Mouse (Mus musculus): Measurements from ENCODE around the gene Gpi1. TPM values are rescaled to one million over a fixed set of nuclear protein-coding genes. Genes with fewer than 3 reads are reported as not detected.

Gpi1 gene
- polyA plus RNA-seq, 1 experiment from 2014 or later = 291 TPM

DNA sequence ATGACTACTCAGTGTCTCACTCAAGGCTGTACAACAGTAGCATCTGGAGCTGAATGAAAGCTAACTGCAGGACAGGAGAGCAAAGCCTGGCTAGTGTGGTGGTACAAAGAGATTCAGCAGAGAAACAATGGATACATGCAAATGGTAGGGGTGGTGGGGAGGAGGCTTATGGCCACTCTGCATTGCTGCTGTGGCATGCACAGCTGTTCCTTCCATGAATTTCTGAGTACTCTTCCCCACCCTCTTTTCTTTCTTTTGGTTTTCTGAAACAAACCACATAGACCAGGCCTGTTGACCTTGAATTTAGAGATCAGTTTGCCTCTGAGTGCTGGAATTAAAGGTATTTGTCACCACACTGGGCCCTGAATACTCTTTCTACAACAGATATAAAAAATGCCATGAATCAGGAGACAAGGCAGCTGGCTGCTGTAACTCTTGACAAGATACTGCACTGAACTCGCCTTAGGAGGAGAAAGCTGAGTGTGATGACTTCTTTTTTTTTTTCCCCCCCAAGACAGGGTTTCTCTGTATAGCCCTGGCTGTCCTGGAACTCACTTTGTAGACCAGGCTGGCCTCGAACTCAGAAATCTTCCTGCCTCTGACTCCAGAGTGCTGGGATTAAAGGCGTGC lies 16.8 kb upstream of the Gpi1 start:
- DNase-seq (ENCODE audit: low spot score) = no peak
- no peaks in the 10 kb centered on the region for H3K4me1 ChIP-seq
- H3K36me3 ChIP-seq = peaks cover 69% of the 10 kb centered on the region
- no peaks in the 10 kb centered on the region for H3K27me3 ChIP-seq (ENCODE audit: low read depth, poor library complexity, severe bottlenecking)
- WGBS = 93% methylated on average over 3 of the region's 3 CpGs
- no peak overlapping the region for H3K27ac ChIP-seq
- no peak overlapping the region for H3K4me3 ChIP-seq
- H3K9me3 ChIP-seq (replicated peaks) = no peaks in the 10 kb centered on the region

DNA sequence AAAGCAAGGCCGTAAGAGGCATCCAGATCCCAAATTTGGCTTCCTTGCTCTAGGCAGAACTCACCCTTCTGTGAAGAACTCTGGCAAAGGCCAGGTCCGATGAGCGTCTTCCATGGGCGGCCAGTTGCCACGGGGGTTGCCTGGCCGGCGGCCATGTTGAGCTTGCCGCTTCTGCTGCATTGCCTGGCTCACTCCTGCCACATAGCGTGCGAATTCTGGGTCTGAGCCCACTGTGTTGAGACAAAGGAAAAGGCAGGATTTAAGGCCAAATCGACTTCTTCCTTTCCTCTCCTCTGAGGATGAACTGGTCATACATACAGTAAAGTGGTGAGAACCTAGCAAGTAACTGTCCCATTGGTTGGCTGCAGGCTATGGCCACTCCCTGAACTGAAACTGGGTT lies 12.0 kb upstream of the Gpi1 start:
- no peak overlapping the region for H3K4me3 ChIP-seq
- 94% methylated on average over 11 of the region's 11 CpGs for WGBS
- H3K27me3 ChIP-seq (ENCODE audit: low read depth, poor library complexity, severe bottlenecking) = no peaks in the 10 kb centered on the region
- no peaks in the 10 kb centered on the region for H3K9me3 ChIP-seq (replicated peaks)
- H3K36me3 ChIP-seq = peaks cover 81% of the 10 kb centered on the region
- DNase-seq (ENCODE audit: low spot score) = no peak
- no peak overlapping the region for H3K27ac ChIP-seq
- no peaks in the 10 kb centered on the region for H3K4me1 ChIP-seq

DNA sequence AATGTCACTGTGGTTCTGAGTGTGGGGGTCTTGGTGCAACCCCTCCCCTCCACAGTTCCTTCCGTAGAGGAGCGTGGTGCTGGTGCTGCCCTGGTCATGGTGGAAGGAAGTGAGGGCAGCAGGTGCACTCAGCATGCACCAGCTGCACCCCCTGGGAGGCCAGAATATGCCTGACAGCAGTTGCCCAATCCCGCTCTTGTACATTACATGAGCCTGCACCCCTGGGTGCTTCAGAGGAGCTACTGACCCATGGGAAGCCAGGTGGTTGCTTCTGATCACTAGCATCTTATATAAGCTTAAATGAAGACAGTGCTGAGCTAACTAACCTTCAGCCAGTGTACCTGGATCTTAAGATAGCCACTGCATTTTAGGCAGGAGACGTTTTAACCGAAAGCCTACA lies 8.0 kb upstream of the Gpi1 start:
- Histone ChIP-seq H3K36me3 (peaks cover 60% of the 10 kb centered on the region), H3K4me3 (no peak overlapping the region), H3K27ac (no peak overlapping the region), H3K27me3 (ENCODE audit: low read depth, poor library complexity, severe bottlenecking) (no peaks in the 10 kb centered on the region), H3K4me1 (peaks cover 13% of the 10 kb centered on the region), H3K9me3 (replicated peaks) (no peaks in the 10 kb centered on the region)
- WGBS = 94% methylated on average over 5 of the region's 5 CpGs
- no peak for DNase-seq (ENCODE audit: low spot score)

DNA sequence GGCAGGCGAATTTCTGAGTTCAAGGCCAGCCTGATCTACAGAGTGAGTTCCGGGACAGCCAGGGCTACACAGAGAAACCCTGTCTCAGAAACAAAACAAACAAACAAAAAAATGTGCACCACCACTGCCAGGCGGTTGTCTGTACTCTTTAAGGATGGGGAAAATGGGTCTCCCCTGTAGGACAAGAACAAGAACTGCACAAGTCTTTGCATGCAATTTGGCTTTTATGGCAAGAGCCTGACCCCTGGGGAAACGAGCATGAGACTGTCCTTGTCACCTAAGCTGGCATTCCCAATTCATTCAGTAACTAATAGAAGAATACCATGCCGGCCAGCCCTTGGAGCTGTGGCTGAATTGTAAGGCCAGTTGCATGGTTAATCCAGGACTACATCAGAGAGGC lies 5.5 kb upstream of the Gpi1 start:
- H3K9me3 ChIP-seq (replicated peaks) = no peaks in the 10 kb centered on the region
- 78% methylated on average over 5 of the region's 5 CpGs for WGBS
- H3K4me3 ChIP-seq = no peak overlapping the region
- no peak for DNase-seq (ENCODE audit: low spot score)
- H3K36me3 ChIP-seq = peaks cover 44% of the 10 kb centered on the region
- H3K4me1 ChIP-seq = peaks cover 17% of the 10 kb centered on the region
- no peak overlapping the region for H3K27ac ChIP-seq
- H3K27me3 ChIP-seq (ENCODE audit: low read depth, poor library complexity, severe bottlenecking) = no peaks in the 10 kb centered on the region

DNA sequence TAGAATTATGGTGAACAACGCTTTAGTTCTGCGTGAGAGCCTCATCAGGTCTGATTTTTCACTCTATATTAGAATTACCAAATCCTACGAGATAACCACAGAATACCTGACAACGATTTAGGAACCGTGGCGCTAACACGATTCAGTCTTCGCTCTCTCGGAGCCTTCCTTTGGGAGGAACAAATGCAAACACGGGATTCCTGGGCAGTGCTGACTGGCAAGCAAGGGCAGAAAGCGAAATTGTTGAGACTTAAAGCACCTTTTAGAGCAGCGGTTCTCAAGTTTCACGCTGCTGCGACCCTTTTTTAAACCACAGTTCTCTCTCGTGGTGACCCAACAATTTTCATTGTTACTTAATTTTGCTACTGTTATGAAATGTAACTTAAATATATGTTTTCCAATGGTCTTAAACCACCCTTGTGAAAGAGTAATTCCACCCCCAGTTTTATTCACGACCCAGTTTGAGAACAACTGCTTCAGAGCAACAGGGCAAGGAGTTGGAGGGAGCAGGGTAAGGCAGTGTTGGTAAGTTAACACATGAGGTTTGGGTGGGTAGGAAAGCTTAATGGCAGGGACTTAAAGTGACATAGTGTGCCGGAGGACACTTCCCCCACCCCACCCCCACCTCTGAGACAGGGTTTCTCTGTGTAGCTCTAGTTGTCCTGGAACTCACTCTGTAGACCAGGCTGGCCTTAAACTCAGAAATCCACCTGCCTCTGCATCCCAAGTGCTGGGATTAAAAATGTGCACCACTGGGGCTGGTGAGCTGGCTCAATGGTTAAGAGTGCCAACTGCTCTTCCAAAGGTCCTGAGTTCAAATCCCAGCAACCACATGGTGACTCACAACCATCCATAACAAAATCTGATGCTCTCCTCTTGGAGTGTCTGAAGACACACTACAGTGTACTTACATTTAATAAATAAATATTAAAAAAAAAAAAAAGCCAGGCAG lies 4.8 kb upstream of the Gpi1 start:
- Histone ChIP-seq H3K4me3 (peak overlapping the region; percentile 56), H3K4me1 (peaks cover 20% of the 10 kb centered on the region), H3K36me3 (peaks cover 37% of the 10 kb centered on the region), H3K27ac (peak overlapping the region; percentile 89), H3K27me3 (ENCODE audit: low read depth, poor library complexity, severe bottlenecking) (no peaks in the 10 kb centered on the region), H3K9me3 (replicated peaks) (no peaks in the 10 kb centered on the region)
- peak; percentile 42 for DNase-seq (ENCODE audit: low spot score)
- WGBS = 4% methylated on average over 17 of the region's 17 CpGs

DNA sequence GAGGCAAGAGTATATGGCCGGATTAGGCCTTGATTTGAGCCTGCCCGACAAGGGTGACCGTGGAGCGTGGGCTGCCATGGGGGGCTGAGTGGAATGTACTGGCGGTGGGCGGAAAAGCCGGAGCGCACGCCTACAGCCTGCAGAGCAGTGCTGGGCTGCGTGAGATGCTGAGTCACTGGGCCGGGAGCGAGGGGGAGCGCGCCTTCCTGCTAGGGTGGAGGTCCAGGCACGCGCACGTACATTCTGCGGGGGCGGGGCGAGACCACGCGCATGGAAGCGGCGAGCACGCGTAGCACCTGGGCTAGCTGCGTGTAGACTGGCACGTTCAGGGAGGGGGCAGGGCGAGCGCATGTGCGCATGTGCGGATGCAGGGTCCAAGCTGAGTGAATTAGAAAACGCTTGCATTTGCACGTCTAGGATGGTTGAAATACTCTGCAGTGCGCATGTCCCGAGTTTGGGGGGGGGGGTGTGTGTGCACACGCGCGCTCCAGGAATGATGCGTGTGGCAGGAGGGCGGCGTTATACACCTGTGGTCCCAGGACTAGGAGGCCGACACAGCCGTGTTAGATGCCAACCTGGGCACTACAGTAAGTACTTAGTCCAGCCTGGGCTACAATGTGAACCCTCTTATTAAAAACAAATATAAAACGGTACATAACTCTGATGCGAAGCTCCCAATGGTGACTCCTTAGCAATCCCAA lies 3.9 kb upstream of the Gpi1 start:
- Histone ChIP-seq H3K9me3 (replicated peaks) (no peaks in the 10 kb centered on the region), H3K27me3 (ENCODE audit: low read depth, poor library complexity, severe bottlenecking) (no peaks in the 10 kb centered on the region)

DNA sequence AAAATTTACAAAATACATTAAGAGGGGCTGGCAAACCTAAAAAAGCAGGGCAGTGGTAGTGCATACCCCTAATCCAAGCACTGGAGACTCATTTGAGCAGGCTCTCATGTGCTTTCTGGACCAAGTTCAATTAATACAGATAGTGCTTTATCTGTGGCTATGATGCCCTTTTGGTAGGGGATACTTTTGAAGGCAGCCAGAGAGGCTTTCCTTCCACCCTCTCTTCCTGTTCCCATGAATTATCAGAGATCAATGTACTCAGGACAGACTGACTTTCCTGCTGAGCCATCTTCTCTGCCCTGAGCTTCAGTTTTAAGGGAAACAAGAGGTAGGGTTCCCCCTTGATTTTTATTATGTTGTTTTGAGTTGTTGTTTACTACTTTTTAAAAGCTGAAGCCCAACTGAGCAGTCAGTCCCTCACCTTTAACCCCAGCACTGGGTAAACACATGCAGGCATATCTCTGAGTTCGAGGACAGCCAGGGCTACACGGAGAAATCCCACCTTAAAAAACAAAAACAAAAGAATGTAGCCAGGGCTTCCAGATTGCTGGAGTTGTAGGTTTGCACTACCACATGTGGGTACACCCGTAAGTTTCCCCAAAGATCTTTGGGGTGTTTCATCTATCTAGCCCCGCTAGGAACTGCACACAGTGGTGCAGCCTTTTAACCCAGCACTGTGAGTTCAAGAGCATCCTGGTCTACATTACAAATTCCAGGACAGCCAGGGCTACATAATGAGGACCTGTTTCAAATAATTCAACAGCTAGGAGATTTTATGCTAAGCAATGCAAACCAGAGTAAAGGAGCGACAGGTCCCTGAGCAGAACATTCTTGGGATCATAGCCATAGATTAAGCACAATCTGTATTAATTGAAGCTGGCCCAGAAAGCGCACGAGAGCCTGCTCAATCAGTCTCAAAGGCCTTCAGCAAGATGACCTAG lies 2.9 kb upstream of the Gpi1 start:
- peak overlapping the region; percentile 89 for H3K27ac ChIP-seq
- H3K4me1 ChIP-seq = peaks cover 36% of the 10 kb centered on the region
- 51% methylated on average over 7 of the region's 7 CpGs for WGBS
- peaks cover 28% of the 10 kb centered on the region for H3K36me3 ChIP-seq
- no peaks in the 10 kb centered on the region for H3K9me3 ChIP-seq (replicated peaks)
- no peak for DNase-seq (ENCODE audit: low spot score)
- peak overlapping the region; percentile 56 for H3K4me3 ChIP-seq
- no peaks in the 10 kb centered on the region for H3K27me3 ChIP-seq (ENCODE audit: low read depth, poor library complexity, severe bottlenecking)

More for the DNA sequence above, 3.9 kb upstream of the Gpi1 start:
- peaks cover 26% of the 10 kb centered on the region for H3K4me1 ChIP-seq
- DNase-seq (ENCODE audit: low spot score) = peak; percentile 100
- H3K4me3 ChIP-seq = peak overlapping the region; percentile 56
- under 1% methylated on average over 46 of the region's 46 CpGs for WGBS
- H3K27ac ChIP-seq = peak overlapping the region; percentile 89
- H3K36me3 ChIP-seq = peaks cover 29% of the 10 kb centered on the region

DNA sequence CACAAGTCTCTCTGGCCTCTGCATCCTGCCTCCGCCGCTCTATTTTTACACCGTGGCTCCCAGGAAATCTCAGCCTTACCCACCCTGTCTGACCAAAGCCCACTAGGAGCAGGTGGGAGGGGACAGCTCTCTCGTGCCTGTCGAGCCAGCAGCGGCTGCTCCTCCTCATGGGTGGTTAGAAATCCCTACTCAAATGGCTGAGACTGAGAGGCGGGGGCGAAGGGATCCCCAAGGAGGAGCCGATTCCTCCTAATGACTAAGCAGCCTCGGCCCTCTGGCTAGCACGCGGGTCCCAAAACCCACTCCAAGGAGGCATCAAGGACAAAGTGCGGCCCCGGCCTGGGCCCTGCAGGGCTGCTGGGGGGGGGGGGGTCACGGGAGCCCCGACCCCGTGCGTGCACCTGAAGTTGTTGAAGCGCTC lies 435 bp downstream of the Gpi1 start:
- H3K27ac ChIP-seq = peak overlapping the region; percentile 92
- H3K4me1 ChIP-seq = peaks cover 44% of the 10 kb centered on the region
- no peaks in the 10 kb centered on the region for H3K9me3 ChIP-seq (replicated peaks)
- H3K4me3 ChIP-seq = peak overlapping the region; percentile 83
- H3K36me3 ChIP-seq = peaks cover 42% of the 10 kb centered on the region
- whole genome bisulfite sequencing = under 1% methylated on average over 18 of the region's 19 CpGs
- H3K27me3 ChIP-seq (ENCODE audit: low read depth, poor library complexity, severe bottlenecking) = no peaks in the 10 kb centered on the region
- peak; percentile 72 for DNase-seq (ENCODE audit: low spot score)

DNA sequence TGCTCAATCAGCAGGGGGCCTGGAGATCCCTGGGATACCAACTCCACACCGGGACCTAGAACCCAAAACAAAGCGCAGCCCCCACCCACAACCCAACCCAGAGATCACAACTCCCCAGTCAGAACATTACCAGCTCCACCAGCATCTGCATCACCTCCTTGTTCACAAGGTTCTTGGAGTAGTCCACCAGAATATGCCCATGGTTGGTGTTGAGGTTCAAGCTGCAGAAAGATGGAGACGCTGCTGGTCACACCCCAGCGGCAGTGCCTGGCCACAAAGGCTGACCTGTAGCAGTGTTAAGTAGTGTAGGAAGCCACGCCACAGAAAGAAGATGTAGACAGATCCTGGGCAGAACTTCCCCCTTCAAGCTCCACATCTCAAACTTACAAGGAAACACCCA lies 983 bp downstream of the Gpi1 start:
- Histone ChIP-seq H3K4me3 (peak overlapping the region; percentile 83), H3K9me3 (replicated peaks) (no peaks in the 10 kb centered on the region), H3K4me1 (peaks cover 43% of the 10 kb centered on the region), H3K36me3 (peaks cover 48% of the 10 kb centered on the region), H3K27me3 (ENCODE audit: low read depth, poor library complexity, severe bottlenecking) (no peaks in the 10 kb centered on the region), H3K27ac (peak overlapping the region; percentile 92)
- DNase-seq (ENCODE audit: low spot score) = no peak
- WGBS = 23% methylated on average over 5 of the region's 5 CpGs

DNA sequence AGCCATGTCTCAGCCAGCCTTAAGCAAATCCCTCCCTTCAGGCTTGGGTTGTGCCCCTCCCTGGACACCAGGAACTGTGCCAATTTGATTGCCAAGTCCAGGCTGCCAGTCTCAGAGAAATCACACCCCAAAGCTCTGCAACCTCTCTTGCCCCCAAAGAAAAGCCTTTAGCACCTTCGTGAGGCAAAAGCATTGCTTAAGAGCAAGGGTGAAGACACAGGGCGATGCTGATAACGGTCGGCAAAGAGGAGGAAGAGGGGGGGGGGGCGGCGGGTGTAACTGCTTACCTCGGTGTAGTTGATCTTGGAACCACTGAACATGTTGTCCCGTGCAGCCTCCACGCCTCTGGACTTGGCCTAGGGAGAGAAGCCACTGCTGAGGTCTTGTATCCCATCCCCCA lies 1.5 kb downstream of the Gpi1 start:
- no peak for DNase-seq (ENCODE audit: low spot score)
- H3K4me1 ChIP-seq = peaks cover 41% of the 10 kb centered on the region
- H3K9me3 ChIP-seq (replicated peaks) = no peaks in the 10 kb centered on the region
- WGBS = 62% methylated on average over 8 of the region's 9 CpGs
- peaks cover 53% of the 10 kb centered on the region for H3K36me3 ChIP-seq
- H3K4me3 ChIP-seq = peak overlapping the region; percentile 83
- H3K27me3 ChIP-seq (ENCODE audit: low read depth, poor library complexity, severe bottlenecking) = no peaks in the 10 kb centered on the region
- no peak overlapping the region for H3K27ac ChIP-seq

DNA sequence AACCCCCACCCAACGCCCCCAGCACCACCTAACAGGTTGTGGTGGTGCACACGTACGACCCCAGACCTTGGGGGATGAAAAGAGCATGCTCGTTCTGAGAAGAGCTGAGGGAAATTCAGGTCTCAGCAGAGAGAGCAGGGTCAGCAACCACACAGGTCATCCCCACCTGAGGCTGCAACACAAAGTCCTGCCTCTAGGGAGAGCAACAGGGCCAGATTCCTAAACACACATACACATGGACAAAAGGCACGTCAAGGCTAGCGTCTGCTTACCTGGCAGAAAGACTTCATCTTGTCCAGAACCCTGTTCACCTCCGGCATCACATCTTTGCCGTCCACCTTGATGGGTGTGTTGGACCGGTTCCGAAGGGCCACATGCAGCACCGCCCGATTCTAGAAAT lies 3.3 kb downstream of the Gpi1 start:
- Histone ChIP-seq H3K4me3 (no peak overlapping the region), H3K4me1 (peaks cover 32% of the 10 kb centered on the region), H3K9me3 (replicated peaks) (no peaks in the 10 kb centered on the region), H3K27me3 (ENCODE audit: low read depth, poor library complexity, severe bottlenecking) (no peaks in the 10 kb centered on the region), H3K27ac (no peak overlapping the region), H3K36me3 (peaks cover 71% of the 10 kb centered on the region)
- no peak for DNase-seq (ENCODE audit: low spot score)
- 91% methylated on average over 12 of the region's 12 CpGs for WGBS

DNA sequence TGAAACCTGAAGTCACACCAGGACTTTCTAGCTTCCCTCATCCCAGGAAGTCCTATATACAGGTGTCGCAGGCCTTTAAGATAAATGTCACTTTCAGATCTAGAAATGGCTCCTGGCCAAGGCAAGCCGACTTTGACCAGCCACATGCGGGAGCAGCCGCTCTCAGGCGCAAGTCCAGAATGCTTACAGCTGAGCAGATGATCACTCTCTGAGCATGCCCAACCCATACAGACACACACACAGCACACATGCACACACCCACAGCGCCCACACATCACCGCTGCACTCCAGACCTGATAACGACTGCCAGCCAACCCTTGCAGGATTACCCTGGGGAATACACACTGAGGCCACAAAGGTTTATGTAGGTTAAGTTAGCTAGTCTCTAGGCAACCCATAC lies 4.0 kb downstream of the Gpi1 start:
- Histone ChIP-seq H3K36me3 (peaks cover 78% of the 10 kb centered on the region), H3K4me3 (no peak overlapping the region)
- 89% methylated on average over 8 of the region's 8 CpGs for WGBS

More for the DNA sequence above, 4.0 kb downstream of the Gpi1 start:
- no peak for DNase-seq (ENCODE audit: low spot score)
- Histone ChIP-seq H3K4me1 (peaks cover 32% of the 10 kb centered on the region), H3K27me3 (ENCODE audit: low read depth, poor library complexity, severe bottlenecking) (no peaks in the 10 kb centered on the region), H3K27ac (no peak overlapping the region), H3K9me3 (replicated peaks) (no peaks in the 10 kb centered on the region)

All from limb, embryonic 10.5 days (tissue).